Mouse (Mus musculus) bone marrow, adult 2 months (tissue): ENCODE results near the gene Smc5. TPM values are rescaled to one million over a fixed set of nuclear protein-coding genes. Genes with fewer than 3 reads are reported as not detected.

Experiments
- H3K27ac ChIP-seq: fragments of 200-500 bp; 2 replicates; pipeline ENCODE4 v1.5.1; 2012; ENCODE audit warnings: low read depth, mild to moderate bottlenecking, control low read depth, inconsistent platforms, low read length; ENCODE audit not compliant: control insufficient read depth, poor library complexity, insufficient read depth
- H3K4me1 ChIP-seq: fragments of 200-500 bp; 2 replicates; pipeline ENCODE4 v1.6.1; 2011; ENCODE audit warnings: low read length; ENCODE audit not compliant: control insufficient read depth, insufficient read depth
- H3K4me3 ChIP-seq: fragments of 200-500 bp; replicated peaks from 2 replicates; pipeline ENCODE3; 2011; ENCODE audit warnings: mild to moderate bottlenecking, low read depth, low read length, control low read depth; ENCODE audit not compliant: control insufficient read depth
- CTCF ChIP-seq: fragments of 200-500 bp; IDR thresholded peaks from 2 replicates; pipeline ENCODE4 v1.5.1; 2011; ENCODE audit warnings: low read length, control low read depth; ENCODE audit not compliant: control insufficient read depth, insufficient read depth
- POLR2A ChIP-seq: fragments of 200-500 bp; IDR thresholded peaks from 2 replicates; pipeline ENCODE4 v1.6.1; 2011; ENCODE audit warnings: low read depth, mild to moderate bottlenecking, control low read depth, low read length, borderline replicate concordance; ENCODE audit not compliant: control insufficient read depth
- WGBS: fragments of 180-500 bp; shearing (Covaris S2); methylation state at CpG from one replicate; pipeline ENCODE4 v1.1.7; 2018; 5-methylcytosine and 5-hydroxymethylcytosine counted together
- polyA plus RNA-seq: library from polyadenylated mRNA; stranded (reverse); fragments of >200 nt; gene quantifications from 2 replicates; pipeline ENCODE4 v1.2.4, GENCODE M21; 2011; ENCODE audit warnings: low replicate concordance; ENCODE audit not compliant: missing spikeins, insufficient read depth, insufficient read length

The Smc5 gene
- polyA plus RNA-seq = 29.8 and 36.0 TPM in 2 replicates

- Histone ChIP-seq H3K4me3 (peak within 1 kb of the TSS; percentile 93), H3K27ac (peak within 1 kb of the TSS; percentile 55), H3K4me1 (no peaks in the 10 kb centered on the region; the same call in 1 of the 2 replicates)
- TF ChIP-seq POLR2A (peak; percentile 57; the same call in 1 of the 2 replicates), CTCF (no peak)
- under 1% methylated on average over 69 of the region's 69 CpGs for WGBS
Measured at GRCm38 (mm10) chr19:23273355-23274053, at the start of gene Smc5. Gene Smc5 (minus strand): TSS chr19:23273897.

- no peak for TF ChIP-seq POLR2A
- TF ChIP-seq CTCF = no peak
- Histone ChIP-seq H3K4me3 (no peak overlapping the region), H3K27ac (no peak overlapping the region), H3K4me1 (no peaks in the 10 kb centered on the region)
- WGBS = 2% methylated on average over 3 of the region's 3 CpGs
Measured at GRCm38 (mm10) chr19:23323107-23323506, 49.4 kb upstream of the Smc5 start.

- no peak for TF ChIP-seq CTCF
- TF ChIP-seq POLR2A = no peak
- Histone ChIP-seq H3K4me3 (no peak overlapping the region), H3K27ac (no peak overlapping the region), H3K4me1 (no peaks in the 10 kb centered on the region; the same call in 1 of the 2 replicates)
- WGBS = 76% methylated on average over 5 of the region's 5 CpGs
Measured at GRCm38 (mm10) chr19:23317989-23318358, 44.3 kb upstream of the Smc5 start.

GRCm38 (mm10) chr19:23317295-23317988 is 43.7 kb upstream of the Smc5 start:
- H3K4me1 ChIP-seq = no peaks in the 10 kb centered on the region; the same call in 1 of the 2 replicates
- H3K4me3 ChIP-seq = no peak overlapping the region
- TF ChIP-seq POLR2A = no peak
- no peak for TF ChIP-seq CTCF
- 65% methylated on average over 5 of the region's 5 CpGs for WGBS
- no peak overlapping the region for H3K27ac ChIP-seq

- no peak overlapping the region for H3K4me3 ChIP-seq
- 86% methylated on average over 5 of the region's 5 CpGs for WGBS
- H3K4me1 ChIP-seq = no peaks in the 10 kb centered on the region; the same call in none of the 2 replicates
- TF ChIP-seq POLR2A = no peak
- TF ChIP-seq CTCF = no peak
- H3K27ac ChIP-seq = no peak overlapping the region
Measured at GRCm38 (mm10) chr19:23316851-23317250, 43.2 kb upstream of the Smc5 start.

- Histone ChIP-seq H3K4me1 (no peaks in the 10 kb centered on the region; the same call in 1 of the 2 replicates), H3K27ac (no peak overlapping the region), H3K4me3 (no peak overlapping the region)
- WGBS = 70% methylated on average over 2 of the region's 2 CpGs
- TF ChIP-seq CTCF (no peak), POLR2A (no peak)
Measured at GRCm38 (mm10) chr19:23309979-23310378, 36.3 kb upstream of the Smc5 start.

- no peaks in the 10 kb centered on the region for H3K4me1 ChIP-seq
- H3K27ac ChIP-seq = no peak overlapping the region
- 83% methylated on average over 7 of the region's 7 CpGs for WGBS
- TF ChIP-seq POLR2A (no peak), CTCF (no peak)
- H3K4me3 ChIP-seq = no peak overlapping the region
Measured at GRCm38 (mm10) chr19:23306671-23307070, 33.0 kb upstream of the Smc5 start.

GRCm38 (mm10) chr19:23299987-23300386 is 26.3 kb upstream of the Smc5 start:
- 87% methylated on average over 3 of the region's 3 CpGs for WGBS
- TF ChIP-seq POLR2A = no peak
- no peak for TF ChIP-seq CTCF
- H3K27ac ChIP-seq = no peak overlapping the region
- H3K4me1 ChIP-seq = no peaks in the 10 kb centered on the region
- no peak overlapping the region for H3K4me3 ChIP-seq
